Mouse (Mus musculus) B cell, adult 2 months (primary cell): ENCODE data around the gene Rnf5.

Source experiments
- DNase-seq, 2 experiments: peaks; one replicate each; pipeline ENCODE4 v3.0.0; 2022

Gene Rnf5

GRCm38 (mm10) chr17:34583819-34584218, 19.7 kb downstream of the Rnf5 start:
- DNase-seq, result no peak

GRCm38 (mm10) chr17:34583397-34583796, 20.1 kb downstream of the Rnf5 start:
- no peak for DNase-seq

- DNase-seq, result no peak
Measured at GRCm38 (mm10) chr17:34582528-34582927, 21.0 kb downstream of the Rnf5 start.

- DNase-seq, result peak; percentile 62 to 71
Measured at GRCm38 (mm10) chr17:34578070-34578469, 25.4 kb downstream of the Rnf5 start.

- DNase-seq, result no peak
Measured at GRCm38 (mm10) chr17:34576577-34576976, 26.9 kb downstream of the Rnf5 start.

GRCm38 (mm10) chr17:34572361-34572760, 31.1 kb downstream of the Rnf5 start:
- no peak for DNase-seq

- peak; percentile 46 to 54 for DNase-seq
Measured at GRCm38 (mm10) chr17:34571875-34572274, 31.6 kb downstream of the Rnf5 start.

GRCm38 (mm10) chr17:34569919-34570318, 33.6 kb downstream of the Rnf5 start:
- no peak for DNase-seq

- DNase-seq, result no peak
Measured at GRCm38 (mm10) chr17:34568421-34568820, 35.1 kb downstream of the Rnf5 start.

GRCm38 (mm10) chr17:34567311-34567710, 36.2 kb downstream of the Rnf5 start:
- no peak for DNase-seq

- DNase-seq, result no peak
Measured at GRCm38 (mm10) chr17:34564796-34565195, 38.7 kb downstream of the Rnf5 start.

GRCm38 (mm10) chr17:34564003-34564421, 39.5 kb downstream of the Rnf5 start, which contains the start of gene Notch4:
TSS of gene Notch4 (plus strand) at chr17:34564268.
- no peak for DNase-seq

- no peak for DNase-seq
Measured at GRCm38 (mm10) chr17:34563354-34563753, 40.1 kb downstream of the Rnf5 start.

GRCm38 (mm10) chr17:34562595-34562994, 40.9 kb downstream of the Rnf5 start:
- DNase-seq, result no peak

GRCm38 (mm10) chr17:34561200-34561599, 42.3 kb downstream of the Rnf5 start:
- DNase-seq, result peak; percentile 60

GRCm38 (mm10) chr17:34560438-34560837, 43.1 kb downstream of the Rnf5 start:
- no peak for DNase-seq

GRCm38 (mm10) chr17:34559895-34560294, 43.6 kb downstream of the Rnf5 start:
- DNase-seq, result peak; percentile 31 to 45

GRCm38 (mm10) chr17:34559116-34559515, 44.4 kb downstream of the Rnf5 start:
- DNase-seq, result no peak

- DNase-seq, result no peak
Measured at GRCm38 (mm10) chr17:34557411-34557810, 46.1 kb downstream of the Rnf5 start.

- DNase-seq, result no peak
Measured at GRCm38 (mm10) chr17:34556406-34556805, 47.1 kb downstream of the Rnf5 start.

GRCm38 (mm10) chr17:34555483-34555882, 48.0 kb downstream of the Rnf5 start:
- peak; percentile 90 to 91 for DNase-seq
